Comparison of ENCODE assay signal across 31 mouse cellular contexts in genomic region chr5:126566226-126566625, GRCm38 (mm10).
"Had no signal": no experiment of that assay in that cellular context is flagged by ENCODE, and none has a peak within 500 bp of the region (broad histone marks: within the 10 kb centered on the region; RNA-seq: fewer than 3 reads in every experiment).

No protein-coding gene starts in this region.

- ATAC-seq: liver, embryonic 12.5 days; lung, postnatal 0 days; midbrain, embryonic 13.5 days; midbrain, embryonic 15.5 days; midbrain, embryonic 16.5 days had no signal

- H3K9ac ChIP-seq: limb, embryonic 12.5 days; limb, embryonic 13.5 days; limb, embryonic 15.5 days; liver, embryonic 12.5 days; liver, embryonic 13.5 days; liver, embryonic 14.5 days; liver, embryonic 15.5 days; liver, postnatal 0 days; lung, embryonic 14.5 days; lung, embryonic 15.5 days; midbrain, embryonic 12.5 days; midbrain, embryonic 13.5 days; midbrain, embryonic 15.5 days; neural tube, embryonic 12.5 days had no signal

- H3K27ac ChIP-seq: left cerebral cortex, adult 2 months; limb, embryonic 10.5 days; limb, embryonic 12.5 days; limb, embryonic 13.5 days; limb, embryonic 15.5 days; liver, embryonic 12.5 days; liver, embryonic 13.5 days; liver, embryonic 14.5 days; liver, embryonic 15.5 days; lung, embryonic 15.5 days; macrophage; midbrain, embryonic 10.5 days; midbrain, embryonic 12.5 days; midbrain, embryonic 13.5 days; midbrain, embryonic 15.5 days; neural tube, embryonic 12.5 days had no signal

- H3K4me2 ChIP-seq: limb, embryonic 12.5 days; limb, embryonic 13.5 days; limb, embryonic 15.5 days; liver, embryonic 11.5 days; liver, embryonic 12.5 days; liver, embryonic 13.5 days; liver, embryonic 15.5 days; lung, embryonic 14.5 days; lung, embryonic 15.5 days; midbrain, embryonic 12.5 days; midbrain, embryonic 13.5 days; midbrain, embryonic 15.5 days; neural tube, embryonic 12.5 days had no signal

- H3K36me3 ChIP-seq: limb, embryonic 10.5 days; limb, embryonic 12.5 days; limb, embryonic 13.5 days; limb, embryonic 15.5 days; liver, embryonic 12.5 days; liver, embryonic 13.5 days; liver, embryonic 15.5 days; lung, embryonic 15.5 days; midbrain, embryonic 10.5 days; midbrain, embryonic 12.5 days; midbrain, embryonic 13.5 days; midbrain, embryonic 15.5 days; neural tube, embryonic 12.5 days had no signal

- H3K27me3 ChIP-seq: limb, embryonic 12.5 days; limb, embryonic 13.5 days; limb, embryonic 15.5 days; liver, embryonic 12.5 days; liver, embryonic 13.5 days; liver, embryonic 15.5 days; lung, embryonic 15.5 days; megakaryocyte, embryonic 14.5 days; midbrain, embryonic 12.5 days; midbrain, embryonic 13.5 days; midbrain, embryonic 15.5 days; neural tube, embryonic 12.5 days had no signal

- DNase-seq: left cerebral cortex, postnatal 4 days; liver, embryonic 13.5 days; liver, postnatal 0 days; lung, adult 18-20 months; lung, adult 2 months; lung, embryonic 14.5 days; lung, postnatal 10 days; lung, postnatal 14 days; lung, postnatal 36 days; lung, postnatal 4 days; midbrain, embryonic 14.5 days had no signal

- H3K9me3 ChIP-seq: limb, embryonic 10.5 days; limb, embryonic 12.5 days; limb, embryonic 13.5 days; limb, embryonic 15.5 days; liver, embryonic 15.5 days; midbrain, embryonic 10.5 days; midbrain, embryonic 12.5 days; midbrain, embryonic 13.5 days; midbrain, embryonic 15.5 days; neural tube, embryonic 12.5 days had no signal

- H3K4me1 ChIP-seq: limb, embryonic 10.5 days; limb, embryonic 12.5 days; limb, embryonic 13.5 days; limb, embryonic 15.5 days; liver, embryonic 12.5 days; liver, embryonic 13.5 days; liver, embryonic 15.5 days; lung, embryonic 15.5 days; megakaryocyte, embryonic 14.5 days; midbrain, embryonic 10.5 days; midbrain, embryonic 12.5 days; midbrain, embryonic 13.5 days; midbrain, embryonic 15.5 days; neural tube, embryonic 12.5 days had no signal

- H3K4me3 ChIP-seq: left cerebral cortex, adult 2 months; limb, embryonic 10.5 days; limb, embryonic 12.5 days; limb, embryonic 13.5 days; limb, embryonic 15.5 days; liver, embryonic 12.5 days; liver, embryonic 13.5 days; liver, embryonic 15.5 days; lung, embryonic 15.5 days; megakaryocyte, embryonic 14.5 days; midbrain, embryonic 10.5 days; midbrain, embryonic 12.5 days; midbrain, embryonic 13.5 days; midbrain, embryonic 15.5 days; myocyte; neural tube, embryonic 12.5 days had no signal
